Mouse (Mus musculus) layer of hippocampus, postnatal 10 days (tissue): ENCODE measurements around the gene Uggt1. TPM values are rescaled to one million over a fixed set of nuclear protein-coding genes. Genes with fewer than 3 reads are reported as not detected.
A peak's percentile ranks its signal among the peaks of the same experiment; 100 is the strongest.

ENCODE experiments used
- DNase-seq, 2 experiments: peaks; one replicate each; pipeline ENCODE4 v3.0.0; 2021; ENCODE audit warnings: low spot score in 2 of 2
- total RNA-seq, 2 experiments: library from RNA; stranded (reverse); gene quantifications; 2 replicates each; pipeline ENCODE4 v1.2.3; 2021

The Uggt1 gene
- total RNA-seq, 2 experiments from 2014 or later: 42.3 to 46.1 TPM

GRCm38 (mm10) chr1:36191966-36192365 lies 52.6 kb downstream of the Uggt1 start:
- no peak for DNase-seq

- DNase-seq: no peak
Observed at GRCm38 (mm10) chr1:36180038-36180437, 64.5 kb downstream of the Uggt1 start.

DNA sequence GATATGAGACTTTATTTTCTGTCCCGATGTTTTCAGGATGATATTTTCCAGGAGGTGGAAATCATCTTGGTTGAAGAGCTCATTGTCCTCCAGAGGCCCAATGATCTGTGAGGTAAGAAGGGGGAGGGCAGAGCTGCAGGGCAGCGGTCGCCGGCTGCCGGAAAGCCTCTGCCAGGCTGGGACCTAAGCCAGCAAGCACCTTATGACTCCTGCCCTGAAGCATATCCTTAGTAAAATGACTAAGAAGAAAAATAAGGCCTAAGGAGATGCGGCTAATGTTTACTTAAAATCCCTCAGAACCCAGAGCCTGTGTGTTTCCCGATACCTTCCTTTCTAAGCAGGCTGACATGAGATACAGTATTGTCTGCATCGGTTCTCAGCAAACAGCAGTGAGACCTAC lies 71.1 kb downstream of the Uggt1 start:
- DNase-seq: no peak

DNA sequence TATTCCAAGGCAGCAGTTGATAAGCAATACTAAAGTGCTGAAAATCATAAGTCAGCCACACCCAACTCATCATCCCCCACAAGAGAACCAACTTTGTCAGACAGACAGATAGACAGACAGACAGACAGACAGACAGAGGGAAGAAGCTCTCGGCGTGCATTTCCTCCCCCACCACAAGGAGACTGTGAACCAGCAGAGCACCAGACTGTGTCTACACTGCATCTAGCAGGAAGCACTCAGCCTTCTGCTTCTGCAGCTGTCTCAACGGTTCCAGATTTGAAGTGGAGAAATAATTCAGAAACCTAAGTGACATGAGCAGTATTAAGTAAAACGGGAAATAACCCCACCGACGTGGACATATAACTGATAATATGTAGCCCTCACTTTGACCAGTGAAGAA lies 71.6 kb downstream of the Uggt1 start:
- peak; percentile 9 to 19 for DNase-seq

GRCm38 (mm10) chr1:36162687-36163086 lies 81.8 kb downstream of the Uggt1 start:
- DNase-seq: no peak

- DNase-seq: no peak
Observed at GRCm38 (mm10) chr1:36161208-36161607, 83.3 kb downstream of the Uggt1 start.

DNA sequence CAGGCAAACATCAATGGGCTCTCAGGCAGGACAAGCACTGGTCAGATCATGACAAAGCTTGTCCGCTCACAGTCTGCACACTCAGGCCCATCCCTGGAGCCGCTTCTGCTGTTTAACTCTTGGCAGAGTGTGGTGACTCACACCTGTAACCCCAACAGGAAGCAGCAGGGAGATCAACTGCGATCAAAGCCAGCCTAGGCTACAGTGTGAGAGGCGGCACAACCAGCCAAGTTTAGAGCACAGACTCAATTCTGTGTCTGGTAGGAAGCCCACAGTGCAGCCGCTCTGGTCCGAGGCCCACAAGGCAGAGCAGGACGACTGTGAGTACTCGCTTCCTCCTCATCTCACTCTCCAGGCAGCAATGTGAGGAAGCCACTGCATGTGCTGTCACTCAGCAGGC lies 84.3 kb downstream of the Uggt1 start:
- DNase-seq: no peak

DNA sequence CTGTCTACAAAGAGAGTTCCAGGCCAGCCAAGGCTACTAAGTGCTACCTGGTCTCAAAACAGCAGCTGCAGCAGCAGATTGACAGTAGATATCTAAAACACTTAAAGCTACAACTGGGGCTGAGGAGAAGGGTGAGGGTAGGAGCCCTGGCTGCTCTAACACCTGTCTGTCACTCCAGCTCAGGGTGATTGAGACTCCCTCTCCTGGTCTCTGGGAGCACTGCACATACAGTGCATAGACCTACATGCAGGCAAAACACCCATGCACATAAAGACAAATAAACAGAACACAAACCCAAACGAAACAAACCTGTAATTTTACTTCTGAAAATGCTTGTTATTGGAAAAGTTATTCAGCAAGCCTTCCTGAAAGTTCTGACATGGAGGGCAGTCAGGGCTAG lies 95.1 kb downstream of the Uggt1 start:
- DNase-seq: peak in 1 of 2 experiments; percentile 33

- DNase-seq: no peak
Observed at GRCm38 (mm10) chr1:36148809-36149208, 95.7 kb downstream of the Uggt1 start.

DNA sequence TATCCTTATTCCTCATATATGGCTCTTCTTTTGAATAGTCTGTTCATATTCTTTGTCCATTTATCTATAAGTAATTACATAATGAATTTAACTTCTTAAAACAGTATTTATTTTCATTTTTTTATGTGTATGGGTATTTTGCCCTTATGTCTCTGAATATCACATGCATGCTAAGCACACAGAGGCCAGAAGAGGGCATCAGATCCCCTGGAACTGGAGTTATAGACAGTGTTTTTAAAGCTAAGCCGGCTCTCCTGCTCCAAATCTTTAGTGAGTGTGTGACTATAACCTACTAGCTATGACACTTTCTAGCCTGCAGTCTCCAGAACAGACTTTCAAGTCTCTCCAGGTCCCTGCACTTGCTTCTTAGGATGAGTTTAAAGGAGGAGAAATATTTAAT lies 99.5 kb downstream of the Uggt1 start:
- peak; percentile 50 to 57 for DNase-seq

DNA sequence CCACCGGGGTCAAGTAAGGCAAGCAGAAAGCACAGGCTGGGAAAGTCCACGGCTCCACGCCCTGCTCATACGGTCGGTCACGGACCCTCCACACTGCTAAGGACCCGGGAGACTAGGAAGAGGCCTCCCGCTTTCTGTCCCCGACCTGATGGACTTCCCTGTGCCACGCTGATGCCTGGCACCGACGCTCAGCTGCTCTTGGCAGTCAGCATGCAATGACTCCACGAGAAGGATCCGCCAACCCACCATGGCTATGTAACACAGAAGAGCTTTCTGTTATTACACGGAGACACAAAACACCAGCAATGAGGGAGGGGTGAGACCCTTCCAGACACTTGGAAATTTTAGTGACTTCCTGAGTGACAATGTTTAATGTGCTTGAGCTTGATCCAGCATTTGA lies 104.2 kb downstream of the Uggt1 start:
- no peak for DNase-seq

- DNase-seq: peak; percentile 77 to 78
Observed at GRCm38 (mm10) chr1:36134584-36134983, 109.9 kb downstream of the Uggt1 start.

DNA sequence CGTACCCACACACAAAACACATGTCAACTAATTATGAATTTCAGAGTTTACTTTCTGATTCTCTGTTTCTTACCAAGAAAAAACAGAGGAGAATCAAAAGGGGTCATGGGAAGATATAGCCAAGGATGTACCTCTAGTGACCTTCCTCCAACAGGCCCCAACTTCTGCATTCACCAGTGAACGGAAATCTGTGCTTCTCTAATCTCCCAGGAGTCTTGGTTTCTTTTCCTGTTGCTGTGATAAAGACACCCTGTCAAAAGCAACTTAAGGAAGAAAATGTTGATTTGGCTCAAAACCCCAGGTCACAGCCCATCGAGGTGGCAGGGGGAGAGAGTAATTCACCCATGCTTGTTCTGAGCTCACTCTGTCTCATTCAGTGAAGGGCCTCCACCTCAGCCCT lies 110.9 kb downstream of the Uggt1 start:
- DNase-seq: no peak

DNA sequence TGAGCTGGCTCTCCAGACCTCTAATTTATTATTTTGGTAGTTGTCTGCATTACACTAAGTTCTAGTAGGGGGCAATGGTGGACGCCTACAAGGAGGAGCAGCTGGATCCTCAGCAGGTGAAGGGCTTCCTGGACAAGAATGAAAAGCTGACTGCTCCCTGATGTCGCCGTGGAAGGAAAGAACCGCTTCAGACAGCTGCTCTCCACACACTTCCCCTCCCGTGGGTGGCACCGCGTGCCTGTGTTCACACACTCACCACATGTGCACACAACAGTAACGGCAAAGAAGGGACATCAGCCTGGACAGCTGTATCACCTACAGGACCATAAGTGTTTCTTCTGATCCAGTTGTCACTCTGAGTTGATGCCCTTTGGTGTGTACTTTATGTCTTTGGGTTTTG lies 111.5 kb downstream of the Uggt1 start:
- no peak for DNase-seq

GRCm38 (mm10) chr1:36132211-36132610 lies 112.3 kb downstream of the Uggt1 start:
- no peak for DNase-seq

DNA sequence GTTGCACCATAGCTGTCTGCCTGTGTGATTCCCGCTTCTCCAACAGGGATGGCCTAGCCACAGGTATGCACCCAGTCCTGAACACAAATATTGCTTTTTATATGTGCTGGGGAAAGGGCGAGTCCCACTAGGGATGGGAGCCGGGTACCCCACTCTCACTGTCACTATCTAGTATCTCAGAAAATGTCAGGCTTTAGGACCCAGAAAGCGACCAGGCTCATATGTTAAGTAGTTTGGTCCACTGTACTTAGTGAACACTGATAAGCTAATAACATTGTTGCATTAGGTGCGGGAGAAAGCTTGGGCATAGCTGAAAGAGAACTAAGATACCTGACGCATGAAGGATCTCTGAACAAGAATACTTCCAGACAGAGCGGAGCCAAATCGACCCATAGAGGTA lies 112.8 kb downstream of the Uggt1 start:
- DNase-seq: no peak

DNA sequence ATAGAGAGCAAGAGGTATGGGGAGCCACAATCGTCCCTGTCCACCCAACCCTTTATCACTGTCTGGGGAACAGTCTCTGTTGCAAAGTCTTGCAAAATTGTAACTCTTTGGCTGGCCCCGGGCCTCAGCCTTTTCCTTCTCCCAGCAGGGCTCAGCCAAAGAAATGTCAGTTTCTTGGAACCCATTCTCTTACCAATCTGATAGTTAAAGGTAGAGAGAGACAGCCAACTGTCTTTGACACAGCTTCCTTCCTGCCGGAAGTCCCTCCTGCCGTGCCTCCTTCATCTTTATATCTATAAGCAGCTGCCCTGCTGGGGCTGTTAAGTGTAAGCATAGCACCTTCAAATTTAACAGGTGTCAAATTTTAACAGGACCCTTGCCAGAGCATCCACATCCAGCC lies 113.4 kb downstream of the Uggt1 start:
- no peak for DNase-seq

GRCm38 (mm10) chr1:36130307-36131035 lies 114.0 kb downstream of the Uggt1 start:
- DNase-seq: no peak

- DNase-seq: no peak
Observed at GRCm38 (mm10) chr1:36129881-36130280, 114.6 kb downstream of the Uggt1 start.

DNA sequence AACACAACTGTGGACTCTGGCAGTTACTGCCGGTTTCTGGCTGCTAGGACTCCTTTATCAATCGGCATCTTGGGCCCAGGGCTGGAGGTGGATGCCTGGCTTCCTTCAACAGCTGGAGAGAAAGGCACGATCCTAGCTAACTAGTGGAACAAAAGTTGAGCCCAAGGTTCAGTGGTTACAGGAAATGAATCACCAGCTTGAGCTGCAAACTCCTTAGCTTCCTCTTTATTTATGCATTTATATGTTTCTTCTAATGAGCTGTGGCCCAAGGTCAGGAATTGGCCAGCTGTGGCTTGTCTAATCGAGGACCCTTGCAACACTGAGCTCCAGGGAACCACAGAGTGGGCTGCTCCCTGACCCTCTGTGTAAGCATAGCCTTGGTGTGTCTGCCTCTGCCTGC lies 115.4 kb downstream of the Uggt1 start:
- no peak for DNase-seq

DNA sequence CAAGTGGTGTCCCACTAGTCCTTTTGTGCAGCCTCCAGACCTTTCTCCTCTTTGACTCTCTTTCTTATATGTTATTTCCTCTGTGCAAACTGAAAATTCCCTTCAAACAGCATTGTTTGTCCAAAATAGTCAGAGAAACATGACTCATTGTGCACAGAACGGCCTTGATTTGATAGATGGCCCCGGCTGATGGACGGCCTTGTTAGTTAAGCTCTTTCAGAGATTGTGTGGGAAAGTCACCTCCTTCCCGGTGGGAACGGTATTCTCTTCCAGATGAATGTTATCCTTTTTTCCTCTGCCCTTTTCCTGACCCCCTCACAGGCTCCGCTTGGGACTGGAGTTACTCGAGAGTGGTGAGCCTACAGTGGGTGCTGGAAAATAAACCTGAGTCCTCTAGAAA lies 119.4 kb downstream of the Uggt1 start:
- no peak for DNase-seq

DNA sequence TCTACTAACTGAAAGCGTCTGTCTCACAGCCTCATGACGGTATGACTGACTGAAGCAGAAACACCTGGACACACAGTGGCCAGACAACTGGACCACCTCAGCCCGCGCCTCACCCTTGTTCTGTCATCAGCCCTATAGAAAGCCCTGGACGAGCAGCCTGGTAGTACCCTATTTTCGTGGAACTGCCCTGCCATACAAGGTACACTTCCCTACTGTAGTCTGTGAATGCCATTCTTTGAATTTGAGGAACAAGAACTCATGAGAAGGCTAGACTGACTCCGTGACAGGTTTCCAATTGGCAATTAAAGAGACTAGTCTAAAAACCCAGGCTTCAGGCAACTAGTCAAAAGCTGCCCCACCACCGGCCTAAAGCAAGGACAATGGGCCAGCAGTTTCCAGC lies 123.3 kb downstream of the Uggt1 start:
- no peak for DNase-seq

DNA sequence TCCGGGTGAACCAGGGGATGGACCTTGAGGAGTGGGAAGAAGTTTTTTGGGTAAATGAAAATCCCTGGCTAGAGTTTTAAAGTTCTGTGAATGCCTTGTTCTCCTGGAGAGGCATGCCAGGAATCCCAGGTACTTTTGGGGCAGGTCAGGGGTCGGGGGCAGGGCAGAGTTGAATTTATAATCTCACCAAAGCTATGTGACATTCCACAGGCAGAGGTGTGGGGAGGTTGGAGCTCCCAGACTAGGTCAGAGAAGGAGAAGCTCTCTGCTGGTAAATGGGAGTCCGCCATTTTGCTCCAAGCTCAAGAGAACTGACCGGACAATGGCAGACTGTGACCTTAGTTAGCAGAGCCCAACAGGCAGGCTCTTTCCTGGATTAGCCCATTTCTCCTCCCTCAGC lies 125.1 kb downstream of the Uggt1 start:
- no peak for DNase-seq

DNA sequence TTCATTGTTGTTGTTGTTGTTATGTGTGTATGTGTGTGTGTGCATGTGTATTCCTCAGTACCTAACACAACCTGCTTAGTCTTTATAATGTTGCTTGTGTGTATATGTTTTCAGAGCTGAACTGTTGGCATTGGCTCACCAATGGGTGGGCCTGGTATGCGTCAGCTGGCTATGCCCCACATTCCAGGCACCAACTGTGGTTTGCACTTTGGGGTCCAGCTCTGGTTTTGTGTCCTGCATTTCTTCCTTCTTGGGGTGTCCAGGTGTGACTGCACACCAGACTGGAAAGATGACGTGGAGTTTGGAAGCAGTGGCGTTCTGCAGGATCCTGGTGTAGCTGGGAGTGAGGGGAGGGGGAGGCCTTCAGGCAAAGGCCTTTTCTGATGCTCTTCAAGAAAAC lies 125.6 kb downstream of the Uggt1 start:
- DNase-seq: no peak
